ENCODE assay signal across 8 mouse cellular contexts in the genomic region with DNA sequence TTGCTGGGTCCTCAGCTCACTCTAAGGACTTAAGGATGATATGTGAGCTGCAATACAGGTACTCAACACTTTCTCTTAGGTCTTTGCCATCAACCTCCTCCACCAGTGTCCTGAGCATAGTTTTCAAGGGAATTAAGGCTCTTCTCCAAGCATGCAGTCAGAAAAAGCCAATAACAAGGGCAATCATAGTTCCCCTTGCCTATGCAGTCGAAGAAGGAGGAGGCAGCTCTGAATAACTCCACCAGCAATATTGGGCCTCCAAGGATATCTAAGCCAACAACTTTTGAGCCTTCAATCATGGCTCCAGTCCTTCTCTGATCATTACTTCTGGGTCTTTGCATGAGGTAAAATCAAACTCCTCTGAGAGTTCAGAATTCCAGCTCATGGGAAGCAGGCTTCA.
DNase-seq lines count a peak whose midpoint lies in the region.
"Not testable (repeated sequence)": the region's sequence is repeated elsewhere in the genome, so short reads cannot be mapped to it uniquely, and the experiment has no call there.

No protein-coding gene starts in this region.

- DNase-seq in adrenal gland, adult 18-20 months (ENCODE audit: low spot score in 2 of 2), result peak; percentile 2 to 16
- peak; percentile 11 for DNase-seq in gastrocnemius, adult 18-20 months (ENCODE audit: low spot score)
- DNase-seq in heart, postnatal 14 days, result peak; percentile 0 to 1
- peak; percentile 0 for DNase-seq in kidney, postnatal 14 days
- DNase-seq in lung, postnatal 10 days, result peak; percentile 1
- peak; percentile 1 to 4 for DNase-seq in spleen, adult 18-20 months
- DNase-seq in thymus, postnatal 10 days (ENCODE audit: low spot score in 2 of 2), result peak; percentile 8 to 10
- peak; percentile 21 to 59 for DNase-seq in urinary bladder, postnatal 4 days (ENCODE audit: low spot score in 2 of 2)

- intact Hi-C loops in heart, postnatal 14 days (cut with DNase I), result not testable (repeated sequence)

Comparison
In these comparisons a context has a peak if more than half of its experiments do, and no peak if none do; other contexts are left out.
1. Peak in every context shown above with its lines: DNase-seq.